Mouse (Mus musculus): ENCODE data around the gene Cma1. TPM values are rescaled to one million over a fixed set of nuclear protein-coding genes. Genes with fewer than 3 reads are reported as not detected.

Cma1 gene
- total RNA-seq, 2 experiments from 2014 or later = 1.8 to 3.4 TPM

Other genes with a start within 250 kb of the Cma1 start
- gene Tgm1, start 230.7 kb downstream of the Cma1 start, total RNA-seq (2021) = under 1 TPM; 0.29 to 0.30 TPM
- gene Rabggta, start 222.4 kb downstream of the Cma1 start, total RNA-seq (2021) = 10 to 100 TPM; 15.9 to 20.0 TPM
- gene Dhrs1, start 199.0 kb downstream of the Cma1 start, total RNA-seq (2021) = 10 to 100 TPM; 60.4 to 72.0 TPM
- gene Nop9, start 199.0 kb downstream of the Cma1 start, total RNA-seq (2021) = 10 to 100 TPM; 14.0 to 14.3 TPM
- 1 to 10 TPM in 1 of 2 experiments, under 1 TPM in 1; 0.76 to 2.3 TPM for gene Cideb, start 186.2 kb downstream of the Cma1 start, total RNA-seq (2021)
- gene Ltb4r2, start 183.2 kb downstream of the Cma1 start, total RNA-seq (2021) = not detected
- gene Ltb4r1, start 178.7 kb downstream of the Cma1 start, total RNA-seq (2021) = under 1 TPM; 0.42 to 0.50 TPM
- 10 to 100 TPM in 1 of 2 experiments, 1 to 10 TPM in 1; 8.3 to 17.1 TPM for gene Adcy4, start 160.6 kb downstream of the Cma1 start, total RNA-seq (2021)
- gene Ripk3, start 155.8 kb downstream of the Cma1 start, total RNA-seq (2021) = 1 to 10 TPM; 3.6 to 4.5 TPM
- 10 to 100 TPM; 17.4 to 21.4 TPM for gene Nfatc4, start 121.5 kb downstream of the Cma1 start, total RNA-seq (2021)
- gene Nynrin, start 90.7 kb downstream of the Cma1 start, total RNA-seq (2021) = 1 to 10 TPM; 8.2 to 9.0 TPM
- gene Cbln3, start 60.3 kb downstream of the Cma1 start, total RNA-seq (2021) = not detected
- gene Khnyn, start 59.7 kb downstream of the Cma1 start, total RNA-seq (2021) = 10 to 100 TPM; 14.8 to 17.6 TPM
- gene Sdr39u1, start 44.4 kb downstream of the Cma1 start, total RNA-seq (2021) = 10 to 100 TPM; 66.9 to 90.4 TPM
- gene Cma2, start 6.3 kb upstream of the Cma1 start, total RNA-seq (2021) = under 1 TPM in 1 of 2 experiments, not detected in 1; 0.51 TPM
- not detected for gene Mcpt1, start 73.3 kb upstream of the Cma1 start, total RNA-seq (2021)
- not detected for gene Mcpt9, start 85.8 kb upstream of the Cma1 start, total RNA-seq (2021)
- not detected for gene Mcpt2, start 97.4 kb upstream of the Cma1 start, total RNA-seq (2021)
- 1 to 10 TPM; 1.4 to 2.6 TPM for gene Mcpt4, start 117.6 kb upstream of the Cma1 start, total RNA-seq (2021)
- not detected for gene Mcpt8, start 140.6 kb upstream of the Cma1 start, total RNA-seq (2021)
- not detected for gene Ctsg, start 157.9 kb upstream of the Cma1 start, total RNA-seq (2021)
- gene Gzme, start 175.9 kb upstream of the Cma1 start, total RNA-seq (2021) = not detected
- not detected for gene Gzmd, start 187.9 kb upstream of the Cma1 start, total RNA-seq (2021)
- gene Gzmg, start 214.9 kb upstream of the Cma1 start, total RNA-seq (2021) = not detected
- gene Gzmn, start 229.9 kb upstream of the Cma1 start, total RNA-seq (2021) = not detected